Mouse (Mus musculus): ENCODE measurements at regions not wholly inside any gene's neighbourhood (a gene's known extent, or its start where the extent isn't known, plus 50 kb on each side); places are given as distances from the start of the nearest gene placed in this dataset.

GRCm38 (mm10) chr15:88399989-88400388, 200.1 kb upstream of the Zdhhc25 start:
- no peak overlapping the region for H3K27ac ChIP-seq (ENCODE audit: low read depth, low read length)
- no peak overlapping the region for H3K4me3 ChIP-seq (ENCODE audit: low read depth, low read length)
- H3K9ac ChIP-seq (ENCODE audit: low read depth, low read length), result no peak overlapping the region
- H3K36me3 ChIP-seq (ENCODE audit: control insufficient read depth, insufficient read depth), result no peaks in the 10 kb centered on the region
- no peaks in the 10 kb centered on the region for H3K27me3 ChIP-seq (replicated peaks; ENCODE audit: control insufficient read depth, insufficient read depth, low read length)
- H3K4me2 ChIP-seq (replicated peaks; ENCODE audit: low read depth), result no peak overlapping the region
- no peaks in the 10 kb centered on the region for H3K9me3 ChIP-seq (ENCODE audit: control insufficient read depth)
- H3K4me1 ChIP-seq (replicated peaks; ENCODE audit: control insufficient read depth, insufficient read depth, low read length), result no peaks in the 10 kb centered on the region
- ATAC-seq, result no peak
- WGBS, result 70% methylated on average over 12 of the region's 12 CpGs
- TF ChIP-seq CTCF (IDR thresholded peaks at IDR 0.05; ENCODE audit: low read depth), result no peak

GRCm38 (mm10) chr15:88400787-88401186, 199.3 kb upstream of the Zdhhc25 start:
- ATAC-seq, result no peak

GRCm38 (mm10) chr15:88408461-88409379, 191.4 kb upstream of the Zdhhc25 start:
- WGBS, result 78% methylated on average over 20 of the region's 20 CpGs
- TF ChIP-seq CTCF (IDR thresholded peaks at IDR 0.05; ENCODE audit: low read depth), result no peak

More at GRCm38 (mm10) chr15:88400787-88401186, 199.3 kb upstream of the Zdhhc25 start:
- no peaks in the 10 kb centered on the region for H3K27me3 ChIP-seq (replicated peaks; ENCODE audit: control insufficient read depth, insufficient read depth, low read length)
- no peaks in the 10 kb centered on the region for H3K9me3 ChIP-seq (ENCODE audit: control insufficient read depth)
- H3K36me3 ChIP-seq (ENCODE audit: control insufficient read depth, insufficient read depth), result no peaks in the 10 kb centered on the region
- no peak overlapping the region for H3K9ac ChIP-seq (ENCODE audit: low read depth, low read length)
- no peaks in the 10 kb centered on the region for H3K4me1 ChIP-seq (replicated peaks; ENCODE audit: control insufficient read depth, insufficient read depth, low read length)
- H3K27ac ChIP-seq (ENCODE audit: low read depth, low read length), result no peak overlapping the region
- TF ChIP-seq CTCF (IDR thresholded peaks at IDR 0.05; ENCODE audit: low read depth), result 0 out of 2 replicates have a peak, but pooled peaks have one; percentile 16
- no peak overlapping the region for H3K4me2 ChIP-seq (replicated peaks; ENCODE audit: low read depth)
- 55% methylated on average over 9 of the region's 9 CpGs for WGBS
- H3K4me3 ChIP-seq (ENCODE audit: low read depth, low read length), result no peak overlapping the region

GRCm38 (mm10) chr15:88414206-88414605, 185.9 kb upstream of the Zdhhc25 start:
- H3K4me2 ChIP-seq (replicated peaks; ENCODE audit: low read depth), result no peak overlapping the region
- no peak overlapping the region for H3K9ac ChIP-seq (ENCODE audit: low read depth, low read length)
- WGBS, result 66% methylated on average over 4 of the region's 4 CpGs
- H3K4me1 ChIP-seq (replicated peaks; ENCODE audit: control insufficient read depth, insufficient read depth, low read length), result no peaks in the 10 kb centered on the region
- H3K4me3 ChIP-seq (ENCODE audit: low read depth, low read length), result no peak overlapping the region
- no peak for TF ChIP-seq CTCF (IDR thresholded peaks at IDR 0.05; ENCODE audit: low read depth)
- no peak for ATAC-seq
- no peaks in the 10 kb centered on the region for H3K36me3 ChIP-seq (ENCODE audit: control insufficient read depth, insufficient read depth)
- no peaks in the 10 kb centered on the region for H3K27me3 ChIP-seq (replicated peaks; ENCODE audit: control insufficient read depth, insufficient read depth, low read length)
- H3K27ac ChIP-seq (ENCODE audit: low read depth, low read length), result no peak overlapping the region
- H3K9me3 ChIP-seq (ENCODE audit: control insufficient read depth), result no peaks in the 10 kb centered on the region

More at GRCm38 (mm10) chr15:88408461-88409379, 191.4 kb upstream of the Zdhhc25 start:
- Histone ChIP-seq H3K27ac (ENCODE audit: low read depth, low read length) (no peak overlapping the region), H3K4me1 (replicated peaks; ENCODE audit: control insufficient read depth, insufficient read depth, low read length) (no peaks in the 10 kb centered on the region), H3K27me3 (replicated peaks; ENCODE audit: control insufficient read depth, insufficient read depth, low read length) (no peaks in the 10 kb centered on the region), H3K9ac (ENCODE audit: low read depth, low read length) (no peak overlapping the region), H3K4me3 (ENCODE audit: low read depth, low read length) (no peak overlapping the region), H3K36me3 (ENCODE audit: control insufficient read depth, insufficient read depth) (no peaks in the 10 kb centered on the region), H3K9me3 (ENCODE audit: control insufficient read depth) (no peaks in the 10 kb centered on the region), H3K4me2 (replicated peaks; ENCODE audit: low read depth) (no peak overlapping the region)
- ATAC-seq, result no peak

GRCm38 (mm10) chr15:88418881-88419280, 181.2 kb upstream of the Zdhhc25 start:
- no peak for TF ChIP-seq CTCF (IDR thresholded peaks at IDR 0.05; ENCODE audit: low read depth)
- 67% methylated on average over 8 of the region's 8 CpGs for WGBS

GRCm38 (mm10) chr15:88428441-88428840, 171.7 kb upstream of the Zdhhc25 start:
- no peak for ATAC-seq
- TF ChIP-seq CTCF (IDR thresholded peaks at IDR 0.05; ENCODE audit: low read depth), result no peak
- 68% methylated on average over 7 of the region's 7 CpGs for WGBS

More at GRCm38 (mm10) chr15:88418881-88419280, 181.2 kb upstream of the Zdhhc25 start:
- H3K4me1 ChIP-seq (replicated peaks; ENCODE audit: control insufficient read depth, insufficient read depth, low read length), result no peaks in the 10 kb centered on the region
- H3K27me3 ChIP-seq (replicated peaks; ENCODE audit: control insufficient read depth, insufficient read depth, low read length), result no peaks in the 10 kb centered on the region
- ATAC-seq, result no peak
- no peaks in the 10 kb centered on the region for H3K36me3 ChIP-seq (ENCODE audit: control insufficient read depth, insufficient read depth)
- no peaks in the 10 kb centered on the region for H3K9me3 ChIP-seq (ENCODE audit: control insufficient read depth)
- H3K4me2 ChIP-seq (replicated peaks; ENCODE audit: low read depth), result no peak overlapping the region
- no peak overlapping the region for H3K27ac ChIP-seq (ENCODE audit: low read depth, low read length)
- H3K4me3 ChIP-seq (ENCODE audit: low read depth, low read length), result no peak overlapping the region
- H3K9ac ChIP-seq (ENCODE audit: low read depth, low read length), result no peak overlapping the region

More at GRCm38 (mm10) chr15:88428441-88428840, 171.7 kb upstream of the Zdhhc25 start:
- Histone ChIP-seq H3K27me3 (replicated peaks; ENCODE audit: control insufficient read depth, insufficient read depth, low read length) (no peaks in the 10 kb centered on the region), H3K4me1 (replicated peaks; ENCODE audit: control insufficient read depth, insufficient read depth, low read length) (no peaks in the 10 kb centered on the region), H3K27ac (ENCODE audit: low read depth, low read length) (no peak overlapping the region), H3K4me3 (ENCODE audit: low read depth, low read length) (no peak overlapping the region), H3K4me2 (replicated peaks; ENCODE audit: low read depth) (no peak overlapping the region), H3K9me3 (ENCODE audit: control insufficient read depth) (no peaks in the 10 kb centered on the region), H3K36me3 (ENCODE audit: control insufficient read depth, insufficient read depth) (no peaks in the 10 kb centered on the region), H3K9ac (ENCODE audit: low read depth, low read length) (no peak overlapping the region)

Data from intestine, postnatal 0 days (tissue).